Mouse (Mus musculus) cerebellum, postnatal 36 days (tissue): Measurements from ENCODE around the gene Tmem132b.

ENCODE experiments used
- DNase-seq, 2 experiments: peaks; one replicate each; pipeline ENCODE4 v3.0.0; 2021 to 2022; ENCODE audit warnings: mixed read lengths in 2 of 2

The Tmem132b gene

DNA sequence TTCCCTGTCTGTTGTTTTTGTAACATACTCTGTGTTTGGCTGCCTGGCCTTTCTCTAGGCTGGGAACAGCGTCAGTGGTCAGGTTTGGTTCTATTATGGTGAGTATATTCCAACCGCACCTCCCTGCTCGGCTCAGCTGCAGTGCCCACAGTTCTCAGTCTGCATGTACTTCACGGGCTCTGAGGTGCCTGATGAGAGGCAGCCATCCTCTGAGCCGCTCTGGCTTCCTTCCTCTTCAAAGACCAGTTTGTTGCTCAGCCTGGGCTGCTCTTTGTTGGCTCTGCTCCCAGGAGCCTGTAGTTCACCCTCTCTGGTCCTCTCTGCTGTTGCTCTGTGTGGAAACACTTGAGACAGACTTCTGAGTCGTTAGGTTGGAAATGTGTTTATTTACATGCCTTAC, 151.9 kb downstream of the Tmem132b start:
- no peak for DNase-seq

DNA sequence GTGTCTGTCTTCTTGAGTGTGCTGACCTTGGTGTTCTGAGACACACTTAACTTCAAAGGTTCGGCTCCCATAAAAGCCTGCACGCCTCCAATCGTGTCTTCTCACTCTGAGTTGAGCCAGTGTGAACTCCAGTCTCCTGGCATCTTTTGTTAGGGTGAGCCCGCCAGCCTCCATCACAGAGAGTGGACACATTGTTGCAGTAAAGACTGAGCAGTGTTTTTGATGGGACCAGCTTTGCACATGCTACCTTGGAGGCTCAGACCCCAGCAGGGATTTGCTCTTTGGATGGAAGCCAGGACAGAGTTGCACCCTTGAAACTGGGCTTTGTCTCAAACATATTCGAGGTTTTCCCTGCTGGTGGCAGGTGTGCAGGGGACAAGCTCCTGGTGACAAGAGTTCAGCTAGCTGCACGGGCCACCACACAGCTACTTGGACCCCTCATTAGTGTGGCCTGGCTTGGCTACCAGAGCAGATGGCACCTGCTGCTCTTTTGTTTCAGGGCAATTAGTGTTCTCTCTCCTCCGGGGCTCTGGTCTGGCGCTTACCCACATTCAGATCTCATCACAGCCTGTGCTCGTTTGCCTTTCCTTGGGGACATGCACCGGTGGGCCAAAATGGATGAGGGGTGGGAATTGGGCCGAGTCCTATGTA, 154.2 kb downstream of the Tmem132b start:
- DNase-seq: peak; percentile 7 to 14

DNA sequence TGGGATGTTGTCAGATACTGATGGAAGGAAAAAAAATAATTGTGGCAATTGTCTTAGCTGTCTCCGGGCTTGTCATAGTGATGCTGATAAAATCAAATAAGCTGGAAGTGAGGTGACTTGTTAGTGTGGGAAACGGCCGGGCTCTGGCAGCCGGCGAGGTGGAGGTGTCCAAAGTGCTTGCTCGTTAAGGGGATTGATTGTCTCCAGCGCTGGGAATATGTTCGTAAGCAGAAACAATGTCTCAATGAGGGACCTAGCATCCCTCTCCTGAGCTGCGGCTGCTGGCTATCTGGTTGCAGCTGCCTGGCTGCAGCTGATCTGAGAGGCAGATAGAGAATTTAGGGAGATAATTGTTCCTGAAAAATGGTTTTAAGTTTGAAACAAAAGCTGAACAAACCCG, 161.0 kb downstream of the Tmem132b start:
- no peak for DNase-seq

DNA sequence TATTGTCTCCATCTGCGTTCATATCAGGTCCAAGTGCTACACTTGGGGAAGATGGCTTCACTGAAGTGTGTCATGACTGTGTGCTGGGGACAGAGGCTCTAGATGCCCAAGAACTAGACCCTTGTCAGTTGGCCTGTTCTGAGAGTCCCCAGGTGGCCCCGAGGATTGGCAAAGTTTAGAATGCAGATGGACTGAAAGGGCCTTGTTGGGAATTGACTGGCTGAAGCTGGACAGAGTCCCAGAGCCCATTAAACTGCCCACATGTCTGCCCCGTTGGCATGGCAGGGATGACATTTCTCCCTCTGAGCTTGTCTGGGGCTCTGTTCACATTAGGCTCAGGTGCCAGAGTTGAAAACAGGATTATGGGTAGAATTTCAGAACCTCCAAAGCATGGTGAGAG, 167.8 kb downstream of the Tmem132b start:
- DNase-seq: peak; percentile 26 to 30

DNA sequence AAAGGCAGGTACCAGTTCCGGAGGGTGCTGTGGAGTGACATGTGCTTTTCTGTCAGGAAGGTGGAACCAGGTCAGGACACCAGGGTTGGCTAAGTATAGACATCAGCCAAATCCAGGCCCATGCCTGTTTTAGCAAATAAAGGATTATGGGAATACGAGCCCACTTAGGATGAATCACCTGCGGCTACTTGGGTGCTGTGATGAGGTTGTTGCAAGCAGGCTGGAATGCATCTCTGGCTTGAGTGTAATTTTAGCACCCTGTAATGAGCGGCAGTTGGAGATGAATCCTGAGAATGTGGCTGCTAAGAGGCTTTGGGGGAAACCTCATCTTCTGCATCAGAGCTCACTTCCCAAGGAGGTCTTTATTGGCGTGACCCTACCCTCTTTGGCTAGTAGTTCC, 168.7 kb downstream of the Tmem132b start:
- DNase-seq: no peak

DNA sequence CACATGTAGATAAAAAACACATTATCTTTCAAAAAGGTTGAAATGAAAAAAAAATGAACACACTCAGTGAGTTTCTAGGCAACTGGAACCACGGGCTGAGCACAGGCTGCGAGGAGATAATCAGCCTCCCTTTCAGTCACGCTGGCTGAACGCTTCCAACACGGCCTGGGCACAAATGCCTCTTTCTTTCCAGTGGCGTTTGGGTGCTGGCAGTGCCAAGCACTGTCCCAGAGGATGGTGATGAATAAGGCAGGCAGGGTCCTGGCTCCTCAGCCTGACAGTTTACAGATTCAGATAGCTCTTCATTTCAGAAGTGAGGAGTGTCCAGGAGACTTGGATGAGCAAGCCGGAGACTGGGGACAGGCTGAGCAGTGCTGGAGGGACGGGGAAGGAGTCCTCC, 173.8 kb downstream of the Tmem132b start:
- DNase-seq: peak in 1 of 2 experiments; percentile 8

DNA sequence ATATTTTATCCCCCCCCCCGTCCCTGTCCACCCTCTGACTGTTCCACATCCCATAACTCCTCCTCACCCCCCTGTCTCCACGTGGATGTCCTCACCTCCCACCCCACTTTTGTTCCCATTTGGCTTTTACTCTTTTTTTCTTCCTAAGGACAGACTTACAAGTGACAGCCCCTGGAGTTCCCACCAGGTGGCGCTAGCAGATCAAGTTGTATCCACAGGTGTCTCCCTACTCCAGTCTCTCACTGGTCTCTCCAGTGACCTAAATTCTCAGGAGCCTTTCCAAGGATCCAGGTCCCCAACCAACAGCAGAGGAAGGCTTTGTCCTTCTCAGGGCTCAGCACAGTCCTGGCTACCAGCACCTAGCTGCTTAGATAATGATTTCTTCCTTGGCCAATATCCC, 177.6 kb downstream of the Tmem132b start:
- DNase-seq: peak; percentile 37 to 43

DNA sequence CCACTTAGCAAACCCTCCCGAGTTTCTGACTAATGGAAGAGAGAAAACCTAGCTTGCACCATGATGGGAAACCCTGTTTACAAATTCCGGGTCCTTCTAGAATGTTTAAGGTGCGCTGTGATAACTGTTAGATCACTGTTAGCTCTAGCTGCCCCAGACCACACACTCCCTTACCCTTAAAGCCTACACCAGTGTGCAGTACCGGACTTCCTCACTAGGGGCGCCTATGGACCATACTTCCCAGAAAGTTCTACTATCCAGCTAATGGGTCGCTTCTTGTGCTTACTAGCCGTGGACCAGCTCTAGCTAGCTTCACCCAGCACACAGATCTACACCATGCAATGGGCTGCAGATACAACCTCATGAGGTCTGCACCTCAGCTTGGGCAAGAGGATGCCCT, 195.2 kb downstream of the Tmem132b start:
- DNase-seq: no peak

DNA sequence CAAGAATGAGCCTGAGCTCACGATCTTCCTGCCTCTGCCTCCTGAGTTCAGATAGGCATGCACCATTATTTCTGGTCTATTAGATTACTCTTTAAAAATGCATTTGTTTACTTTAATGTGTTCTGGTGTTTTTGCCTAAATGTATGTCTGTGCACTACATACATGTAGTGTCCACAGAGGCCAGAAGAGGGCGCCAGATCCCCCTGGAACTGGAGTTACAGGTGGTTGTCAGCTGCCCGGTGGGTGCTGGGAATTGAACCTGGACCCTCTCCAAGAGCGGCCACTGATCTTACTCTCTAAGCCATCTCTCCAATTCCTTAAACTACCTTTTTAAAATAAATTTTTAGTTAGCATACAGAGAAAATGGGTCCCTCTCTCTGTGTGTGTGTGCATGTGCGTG, 195.9 kb downstream of the Tmem132b start:
- DNase-seq: no peak

DNA sequence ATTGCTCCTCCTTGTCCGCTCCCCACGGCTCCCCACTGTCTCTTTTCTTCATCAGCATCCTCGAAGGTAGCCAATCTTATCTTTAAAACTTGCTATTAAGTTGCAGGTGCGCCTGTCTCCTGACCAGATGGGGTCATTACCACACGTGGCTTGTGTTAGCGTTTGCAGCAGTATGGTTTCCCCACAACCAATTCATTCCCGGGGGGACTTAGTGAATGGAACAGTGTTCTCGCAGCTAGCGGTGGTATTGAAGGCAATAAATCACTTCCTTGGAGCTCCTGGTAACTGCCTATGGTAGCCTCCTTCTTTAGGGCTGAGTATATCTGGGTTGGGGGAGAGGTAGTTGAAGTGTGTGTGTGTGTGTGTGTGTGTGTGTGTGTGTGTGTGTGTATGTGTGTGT, 196.4 kb downstream of the Tmem132b start:
- no peak for DNase-seq

DNA sequence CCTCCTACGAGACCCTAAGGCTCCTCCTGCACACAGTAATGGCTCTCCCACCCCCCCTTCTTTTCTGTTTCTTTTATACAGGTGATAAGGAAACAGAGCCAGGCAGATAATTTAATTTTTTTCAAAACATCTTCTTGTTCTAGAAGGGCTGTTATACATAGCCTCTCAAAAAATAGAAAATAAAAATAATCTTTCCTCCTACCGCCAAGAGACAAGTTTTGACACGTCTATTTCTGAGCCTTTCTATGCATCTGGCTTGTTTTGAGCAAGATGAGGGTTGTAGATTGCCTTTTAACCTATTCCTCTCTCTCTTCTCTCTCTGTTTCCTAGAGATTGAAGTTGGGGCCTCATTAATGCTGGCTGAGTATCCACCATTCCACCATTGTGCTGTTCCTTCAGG, 196.9 kb downstream of the Tmem132b start:
- DNase-seq: no peak

DNA sequence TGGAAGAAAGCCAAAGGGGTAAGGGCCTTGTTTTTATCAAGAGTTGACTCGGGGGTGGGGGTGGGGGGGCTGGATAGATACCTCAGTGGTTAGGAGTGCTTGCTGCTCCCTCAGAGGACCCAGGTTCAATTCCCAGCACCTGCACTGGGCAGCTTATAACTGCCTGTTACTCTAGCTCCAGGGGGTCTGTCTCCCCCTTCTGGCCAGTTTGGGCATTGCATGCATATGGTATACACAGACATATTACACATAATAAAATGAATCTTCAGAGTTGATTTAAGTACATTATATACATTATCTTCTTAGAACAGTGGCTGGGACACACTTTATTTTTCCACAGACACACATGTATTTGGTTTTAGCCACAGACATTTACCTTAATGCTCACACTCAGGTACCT, 202.2 kb downstream of the Tmem132b start:
- DNase-seq: no peak

DNA sequence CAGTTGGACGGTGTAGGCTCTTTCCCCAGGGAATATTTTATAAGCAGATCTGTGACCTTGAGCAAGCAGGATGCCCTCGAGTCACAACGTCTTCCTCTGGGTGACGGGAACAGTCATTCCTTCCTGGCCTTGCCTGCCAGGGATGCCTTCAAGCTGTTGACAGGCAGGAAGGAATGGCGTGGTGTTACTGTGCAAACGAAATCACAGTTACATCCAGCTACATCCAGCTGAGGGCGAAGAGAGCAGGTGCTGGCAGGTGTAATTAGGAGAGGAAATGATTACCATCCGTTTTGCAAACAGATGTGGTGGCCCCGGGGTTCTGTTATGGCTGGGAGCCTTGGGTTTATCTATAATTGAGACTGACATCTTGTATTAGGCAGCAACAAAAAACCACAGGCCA, 205.5 kb downstream of the Tmem132b start:
- no peak for DNase-seq

DNA sequence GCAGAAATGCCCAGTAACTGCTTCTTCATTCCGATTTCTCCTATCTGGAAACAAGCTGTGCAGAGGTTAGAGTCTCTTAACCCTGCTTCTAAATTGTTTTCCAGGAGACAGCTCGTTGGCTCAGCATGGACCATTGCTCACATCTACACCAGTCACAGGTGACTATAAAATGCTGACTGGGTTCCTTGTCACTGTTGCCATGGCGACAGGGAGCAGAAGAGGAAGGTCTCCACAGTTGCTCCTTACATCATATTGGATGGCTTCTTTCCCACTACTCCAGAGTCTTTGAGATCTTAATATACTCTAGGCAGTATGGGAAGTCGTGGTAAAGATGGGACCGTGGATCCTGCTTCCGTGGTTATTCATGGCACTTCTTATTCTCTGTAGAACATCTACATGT, 211.9 kb downstream of the Tmem132b start:
- no peak for DNase-seq

DNA sequence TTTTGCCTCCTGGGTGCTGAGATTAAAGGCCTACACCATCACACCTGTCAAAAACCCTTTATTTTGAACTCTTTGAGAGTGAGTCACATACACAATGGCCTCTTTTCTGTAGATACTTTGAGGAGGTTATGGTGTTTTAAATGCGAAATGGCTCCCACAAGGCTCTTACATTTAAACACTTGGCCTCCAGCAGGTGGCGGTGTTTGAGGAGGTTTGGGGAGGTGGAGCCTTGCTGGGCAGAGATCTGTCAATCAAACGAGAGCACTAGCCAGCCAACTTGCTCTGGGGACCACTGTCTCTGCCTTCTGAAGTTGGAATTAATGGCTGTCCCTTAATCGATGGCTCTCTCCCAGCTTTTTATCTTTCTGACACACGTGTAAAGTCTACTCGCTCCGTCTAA, 214.2 kb downstream of the Tmem132b start:
- no peak for DNase-seq

DNA sequence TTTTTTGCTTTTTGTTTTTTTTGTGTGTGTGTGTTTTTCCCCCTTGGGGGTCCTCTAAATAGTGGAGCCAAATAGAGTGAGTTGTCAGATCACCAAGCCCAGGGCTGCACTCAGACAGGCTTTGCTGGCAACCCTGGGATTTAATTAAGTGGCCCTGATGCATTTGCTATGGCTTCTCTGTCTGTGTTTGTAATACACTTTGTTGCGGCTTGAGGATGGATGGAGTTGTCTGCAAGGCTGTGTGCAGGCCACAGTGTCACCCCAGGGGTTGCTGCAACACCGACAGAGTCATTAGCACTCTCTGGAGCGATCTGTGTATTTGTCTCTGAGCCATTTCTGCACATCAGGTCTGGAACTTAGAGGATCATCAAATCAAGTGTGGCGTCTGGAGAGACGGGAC, 219.9 kb downstream of the Tmem132b start:
- DNase-seq: no peak

DNA sequence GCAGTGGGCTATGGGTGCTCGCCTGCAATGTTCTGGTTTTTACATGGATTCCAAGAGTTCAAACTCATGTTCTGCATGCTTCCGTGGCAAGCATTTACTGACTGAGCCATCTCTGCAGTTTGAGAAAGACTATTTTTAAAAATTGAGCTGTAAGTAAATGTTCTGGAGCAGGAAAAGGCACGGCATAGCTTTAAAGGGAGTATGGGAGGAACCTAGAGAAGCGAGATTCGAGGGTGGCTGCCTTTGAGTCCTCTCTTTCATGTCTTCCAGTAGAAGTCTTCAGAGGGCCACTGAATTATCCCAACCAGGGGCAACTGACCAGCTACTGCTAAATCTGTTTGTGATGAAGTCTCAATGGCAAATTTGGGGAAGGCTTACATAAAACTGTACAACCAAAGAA, 221.0 kb downstream of the Tmem132b start:
- DNase-seq: no peak

DNA sequence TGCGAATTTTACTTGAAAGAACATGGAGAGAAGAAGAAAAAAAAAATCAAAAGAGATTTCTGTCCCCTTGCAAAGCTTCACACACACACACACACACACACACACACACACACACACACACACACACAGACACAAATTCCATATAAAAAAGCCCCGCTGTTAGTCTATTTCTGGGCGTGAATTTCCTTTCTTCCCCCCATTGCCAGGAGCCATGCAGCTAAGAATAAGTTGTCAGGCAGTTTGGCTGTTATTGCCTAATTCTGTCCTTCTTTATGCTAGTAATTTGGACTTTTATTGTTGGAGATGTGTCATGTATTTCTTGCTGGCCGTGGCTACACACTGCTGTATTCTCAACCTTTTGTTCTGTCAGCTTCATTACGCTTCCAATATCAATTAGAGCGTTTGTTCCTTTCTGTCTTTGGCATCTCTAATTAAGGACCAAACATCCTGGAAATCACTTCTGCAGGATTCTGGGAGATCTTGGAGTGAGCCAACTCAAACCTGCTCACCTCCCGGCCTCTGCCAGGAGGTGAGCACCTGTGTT, 225.5 kb downstream of the Tmem132b start:
- no peak for DNase-seq

DNA sequence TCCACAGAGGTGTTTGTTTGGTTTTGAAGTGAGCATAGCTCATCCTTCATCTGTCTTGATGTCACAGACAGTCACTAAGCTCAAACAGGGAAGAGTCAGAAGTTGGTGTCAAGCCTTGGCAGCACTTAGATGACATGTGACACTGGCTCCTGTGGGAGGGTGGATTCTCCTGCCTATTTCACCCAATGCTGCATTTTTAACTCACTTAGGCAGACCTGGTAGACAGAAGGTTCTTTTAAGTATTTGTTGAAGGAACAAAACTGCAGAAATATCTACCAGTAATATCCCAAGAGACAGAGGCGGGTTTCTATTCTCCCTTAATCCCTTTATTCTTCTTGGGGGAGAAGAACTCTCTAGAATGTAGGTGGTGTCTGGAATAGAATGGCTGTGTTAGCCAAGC, 226.9 kb downstream of the Tmem132b start:
- no peak for DNase-seq

DNA sequence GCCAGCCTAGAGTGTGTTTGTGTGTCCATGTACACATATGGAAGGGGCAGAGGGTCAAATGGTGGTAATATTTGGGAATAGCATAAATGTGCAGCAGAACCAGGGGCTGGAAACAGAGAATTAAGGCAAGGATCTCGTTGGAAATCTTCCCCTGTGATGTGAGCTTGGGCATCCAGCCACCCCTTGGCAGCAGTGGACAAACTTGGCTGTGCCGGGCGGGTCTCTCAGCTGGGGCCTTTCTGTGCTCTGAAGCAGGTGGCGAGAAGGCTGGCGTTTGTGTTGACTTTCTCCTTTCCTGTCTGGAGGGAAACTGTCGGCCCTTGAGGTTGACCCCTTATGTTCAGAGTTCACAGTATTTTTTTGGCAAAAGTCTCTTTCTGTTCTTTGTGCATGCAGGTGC, 235.4 kb downstream of the Tmem132b start:
- DNase-seq: peak; percentile 29 to 44

DNA sequence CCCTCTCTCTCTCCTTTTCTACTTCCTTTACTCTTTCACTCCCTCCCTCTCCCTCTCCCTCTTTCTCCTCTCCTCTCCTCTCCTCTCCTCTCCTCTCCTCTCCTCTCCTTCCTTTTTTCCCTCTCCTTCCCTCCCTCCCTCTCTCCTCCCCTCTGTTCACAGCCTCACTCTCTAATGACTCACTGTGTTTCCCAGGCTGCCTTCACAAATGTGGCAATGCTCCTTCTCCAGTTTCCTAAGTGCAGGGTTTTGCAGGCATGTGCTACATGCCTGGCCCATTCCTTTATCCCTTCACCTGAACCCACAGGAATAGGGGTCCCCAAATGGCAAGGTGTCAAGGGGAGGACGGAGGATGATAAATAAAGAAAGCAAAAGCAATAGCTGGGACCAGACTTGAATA, 236.4 kb downstream of the Tmem132b start:
- DNase-seq: no peak

DNA sequence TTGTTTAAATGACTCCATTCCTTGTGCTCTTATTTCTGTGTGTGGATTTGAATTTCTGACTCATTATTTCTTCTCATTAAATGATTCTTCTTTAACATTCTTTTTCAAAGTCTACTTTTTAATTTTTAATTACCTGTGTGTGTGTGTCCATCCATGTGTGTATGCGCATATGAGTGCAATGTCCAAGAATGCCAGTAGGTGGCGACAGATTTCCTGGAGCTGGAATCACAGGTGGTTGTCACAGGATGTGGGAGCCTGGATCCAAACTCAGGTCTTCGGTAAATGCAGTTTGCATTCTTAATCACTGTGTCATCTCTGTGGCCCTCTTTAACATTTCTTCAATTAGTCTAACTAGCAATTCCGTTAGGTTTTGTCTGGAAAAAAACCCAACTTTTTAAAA, 240.7 kb downstream of the Tmem132b start:
- DNase-seq: no peak

DNA sequence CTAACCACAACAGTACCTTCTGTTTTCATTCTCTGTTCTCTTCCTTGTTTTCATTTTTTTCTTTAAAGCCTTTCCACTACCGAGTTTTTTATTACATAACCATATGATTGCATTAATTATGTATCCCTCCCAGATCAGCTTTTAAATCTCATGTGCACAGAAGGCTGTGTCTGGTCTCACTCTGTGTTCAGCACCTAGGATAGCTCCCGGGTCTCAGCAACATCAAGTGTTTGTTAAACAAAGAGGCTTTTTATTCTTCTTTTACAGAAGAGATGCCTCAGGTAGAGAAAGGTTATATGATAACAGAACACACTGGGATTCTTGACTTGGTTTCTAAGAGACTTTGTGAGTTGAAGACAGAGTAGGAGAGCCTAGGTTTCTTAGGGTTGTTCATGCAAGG, 241.2 kb downstream of the Tmem132b start:
- no peak for DNase-seq

DNA sequence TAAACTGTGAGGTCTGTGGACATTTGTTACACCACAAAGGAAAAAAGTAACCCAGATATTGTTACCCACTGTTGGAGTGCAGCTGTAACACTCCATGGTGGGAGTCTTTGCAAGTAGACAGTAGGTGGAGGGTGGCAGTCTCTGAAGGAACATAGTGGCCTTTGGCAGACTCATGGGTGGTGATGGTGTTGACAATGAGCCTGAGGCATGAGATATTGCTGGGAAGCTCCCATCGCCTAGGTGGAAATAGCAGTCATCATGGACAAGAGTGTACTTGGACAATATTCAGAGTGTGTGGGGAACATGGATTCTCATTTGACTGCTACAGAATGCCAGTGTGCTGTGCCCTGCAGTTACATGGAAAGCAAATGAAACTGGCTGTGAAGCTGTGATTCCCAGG, 248.8 kb downstream of the Tmem132b start:
- DNase-seq: no peak

DNA sequence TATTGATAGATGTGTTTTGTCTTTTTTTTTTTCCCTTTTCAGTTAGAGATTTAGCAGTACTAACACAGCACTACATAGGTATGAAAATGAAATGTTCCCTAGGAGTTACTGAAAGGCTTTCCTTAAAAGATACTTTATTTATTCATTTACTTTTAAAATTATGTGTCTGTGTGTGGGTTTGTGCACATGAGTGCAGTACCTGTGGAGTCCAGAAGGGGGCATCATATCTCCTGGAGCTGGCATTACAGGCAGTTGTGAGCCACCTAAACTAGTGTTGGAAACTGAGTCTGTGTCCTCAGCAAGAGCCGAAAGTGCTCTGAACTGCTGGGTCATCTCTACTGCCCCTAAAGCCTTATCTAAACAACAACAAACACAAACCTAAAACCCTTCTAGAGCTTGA, 261.1 kb downstream of the Tmem132b start:
- no peak for DNase-seq
